Mouse (Mus musculus): ENCODE data around the gene Man2a1.

Gene Man2a1

DNA sequence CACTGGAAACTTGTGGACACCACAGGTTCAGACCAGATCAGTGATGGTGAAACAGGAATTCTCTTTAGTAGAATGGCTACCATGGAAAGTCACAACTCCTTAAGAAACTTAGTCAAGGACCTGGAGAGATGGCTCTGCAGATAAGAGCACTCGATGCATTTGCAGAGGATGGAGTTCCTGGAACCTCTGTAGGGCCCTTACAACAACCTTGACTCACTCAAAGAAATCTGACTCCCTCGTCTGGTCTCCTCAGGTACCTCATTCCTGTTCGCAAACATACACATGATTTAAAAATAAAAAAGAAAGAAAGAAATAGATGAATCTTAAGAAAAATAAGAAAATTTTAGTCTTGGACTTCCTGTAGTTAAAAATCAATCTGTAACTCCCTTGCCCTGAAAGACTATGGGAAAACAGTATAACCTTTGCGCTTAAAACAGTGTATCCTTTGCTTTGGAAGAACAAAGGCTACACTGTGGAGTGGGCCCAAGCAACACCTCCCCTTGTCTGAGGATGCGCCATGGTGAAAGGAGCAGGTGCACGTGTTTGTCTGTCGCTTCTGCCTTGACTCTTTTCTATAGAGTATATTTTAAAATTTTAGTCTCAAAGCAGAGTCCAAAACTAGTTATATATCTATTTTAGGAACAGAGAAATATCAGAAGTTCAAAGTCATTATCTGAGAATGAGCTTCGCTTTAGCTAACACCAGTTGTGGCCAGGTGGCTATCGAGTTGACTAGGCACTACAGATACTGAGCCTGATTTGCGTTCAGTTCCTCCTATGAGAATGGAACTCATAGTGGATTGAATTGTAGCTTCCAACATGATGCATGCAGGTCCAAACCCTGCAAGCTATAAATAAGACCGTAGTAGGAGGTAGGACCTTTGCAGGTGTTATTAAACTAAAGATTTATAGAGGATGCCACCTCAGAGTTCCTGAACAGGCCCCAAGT lies 163.9 kb downstream of the Man2a1 start:
- no peak for DNase-seq

DNA sequence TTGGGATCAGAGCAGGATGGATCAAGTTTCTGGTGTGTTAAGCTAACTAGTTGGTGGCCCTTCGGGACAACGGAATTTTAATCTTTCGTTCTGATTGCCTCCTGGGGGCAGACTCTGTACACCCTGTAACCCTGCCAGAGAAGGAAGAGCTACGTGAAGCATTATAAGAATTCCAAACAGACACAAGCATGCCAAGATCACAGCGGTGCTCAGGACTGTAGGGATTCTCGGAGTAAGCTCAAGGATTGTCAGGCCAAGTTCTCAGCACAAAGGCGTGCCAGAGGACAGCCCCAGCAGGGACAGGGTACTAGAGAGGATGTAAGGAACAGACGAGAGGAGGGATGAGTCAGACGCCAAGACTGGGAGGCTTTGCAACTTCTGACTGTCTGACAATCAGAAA lies 164.8 kb downstream of the Man2a1 start:
- no peak for DNase-seq

GRCm38 (mm10) chr17:64766507-64766906 lies 166.0 kb downstream of the Man2a1 start:
- no peak for DNase-seq

- DNase-seq, result no peak
Observed at GRCm38 (mm10) chr17:64770277-64770676, 169.7 kb downstream of the Man2a1 start.

- DNase-seq, result no peak
Observed at GRCm38 (mm10) chr17:64772611-64773010, 172.1 kb downstream of the Man2a1 start.

GRCm38 (mm10) chr17:64774218-64774617 lies 173.7 kb downstream of the Man2a1 start:
- DNase-seq, result peak in 1 of 2 experiments; percentile 29

DNA sequence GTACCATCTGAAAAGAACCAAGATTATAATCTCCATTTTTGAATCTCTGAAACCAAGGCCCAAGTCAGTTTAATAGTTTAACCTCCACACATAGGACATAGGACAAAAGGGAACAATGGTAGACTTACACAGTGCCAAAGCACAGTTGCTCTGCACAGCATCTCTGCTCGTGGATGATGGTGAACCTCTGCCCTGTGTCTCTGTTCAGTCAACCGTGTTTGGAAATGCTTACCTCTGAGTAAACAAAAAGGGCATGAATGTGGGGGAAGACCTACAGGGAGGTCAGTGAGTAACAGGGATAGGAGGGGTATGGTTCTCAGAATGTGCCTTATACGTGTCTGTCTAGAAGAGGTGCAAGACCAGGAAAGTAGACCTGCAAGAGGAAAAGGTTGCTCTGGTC lies 177.8 kb downstream of the Man2a1 start:
- DNase-seq, result no peak

DNA sequence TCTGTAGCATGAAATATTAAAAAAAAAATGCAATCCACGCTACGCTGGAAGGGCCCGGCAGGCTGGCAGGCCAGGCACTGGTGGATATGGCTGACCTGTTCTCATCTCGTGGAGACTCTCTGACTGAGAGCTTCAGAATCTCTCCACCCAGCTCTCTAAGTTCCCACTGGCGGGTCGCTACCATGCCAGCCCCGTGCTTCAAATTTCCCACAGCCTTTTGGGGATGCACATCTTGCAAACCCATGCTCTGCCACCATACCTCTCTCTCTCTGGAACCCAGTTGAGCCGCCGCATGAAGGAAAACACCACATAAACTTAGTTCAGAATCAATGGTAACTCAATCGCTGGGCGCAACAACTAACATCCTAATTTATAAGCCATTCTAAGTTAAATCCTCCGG lies 178.2 kb downstream of the Man2a1 start:
- DNase-seq, result no peak

DNA sequence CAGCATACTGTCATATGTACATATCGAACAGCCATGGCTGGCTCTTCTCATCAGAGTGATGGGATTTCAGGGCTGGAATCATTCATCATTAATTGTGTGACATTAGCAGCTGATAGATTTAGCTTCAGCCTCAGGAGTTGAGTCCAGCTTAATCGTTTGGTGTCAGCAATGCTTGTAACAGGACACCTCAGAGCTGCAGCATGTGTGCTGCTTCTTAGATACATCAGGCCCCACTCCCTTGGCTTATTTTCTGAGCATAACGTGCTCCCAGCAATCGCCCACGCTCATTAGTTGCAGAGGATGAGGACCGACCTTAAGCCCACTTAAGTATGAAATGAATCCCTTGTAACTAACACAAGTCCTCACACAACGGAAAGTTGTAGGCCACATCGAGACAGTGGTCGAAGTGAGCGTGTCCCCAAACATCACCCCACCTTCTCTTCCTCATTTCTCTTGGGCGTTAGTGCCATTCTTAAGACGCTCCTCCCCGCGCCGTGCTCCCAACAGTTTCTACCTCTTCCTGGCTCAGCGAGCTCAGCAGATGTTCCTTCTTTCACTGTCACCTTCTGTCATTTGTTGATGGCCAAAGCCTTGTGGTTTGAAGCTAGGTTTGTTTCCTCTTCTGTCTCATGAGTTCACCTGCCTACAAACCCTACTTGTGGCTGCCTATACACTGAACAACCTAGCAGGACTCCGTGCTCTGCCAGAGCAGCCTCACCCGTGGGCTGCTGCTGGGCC lies 180.4 kb downstream of the Man2a1 start:
- no peak for DNase-seq

GRCm38 (mm10) chr17:64782307-64782706 lies 181.8 kb downstream of the Man2a1 start:
- DNase-seq, result peak in 1 of 2 experiments; percentile 41

- DNase-seq, result no peak
Observed at GRCm38 (mm10) chr17:64785961-64786360, 185.4 kb downstream of the Man2a1 start.

GRCm38 (mm10) chr17:64788301-64788700 lies 187.8 kb downstream of the Man2a1 start:
- DNase-seq, result no peak

DNA sequence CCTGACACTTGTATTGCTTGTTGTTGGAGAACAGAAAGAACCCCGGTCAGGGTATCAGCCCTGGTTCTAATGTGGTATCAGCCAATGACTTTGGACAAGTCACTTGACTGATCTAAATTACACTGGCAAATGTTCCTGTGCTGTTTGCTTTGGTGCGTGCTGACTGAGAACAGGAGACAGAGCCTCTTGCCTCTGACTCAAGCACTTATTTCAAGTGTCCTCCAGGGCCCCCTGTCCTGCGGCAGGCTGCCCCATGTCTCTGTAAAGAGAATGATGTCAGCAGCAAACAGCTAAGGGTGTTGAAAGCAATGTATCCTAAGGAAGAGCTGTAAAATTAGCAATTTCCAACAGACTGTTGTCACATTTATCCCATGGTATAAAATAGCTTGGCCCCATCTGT lies 188.6 kb downstream of the Man2a1 start:
- peak in 1 of 2 experiments; percentile 50 for DNase-seq

DNA sequence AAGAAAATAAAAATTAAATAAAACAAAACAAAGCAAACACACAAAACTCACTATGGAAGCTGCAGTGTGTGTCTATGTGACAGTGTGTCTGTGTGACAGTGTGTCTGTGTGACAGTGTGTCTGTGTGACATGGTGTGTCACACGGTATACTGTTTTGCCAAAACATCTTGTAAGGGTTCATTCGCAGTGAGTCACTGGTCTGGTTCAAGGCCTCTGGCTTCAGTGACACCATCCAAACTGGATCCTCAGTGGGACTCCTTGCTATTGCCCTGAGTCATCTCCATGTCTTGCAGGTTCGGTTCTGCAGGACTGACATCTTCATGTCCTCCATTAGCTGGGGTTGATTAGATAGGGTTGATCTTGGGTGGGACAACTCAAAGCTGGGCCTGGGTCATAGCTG lies 191.5 kb downstream of the Man2a1 start:
- no peak for DNase-seq

DNA sequence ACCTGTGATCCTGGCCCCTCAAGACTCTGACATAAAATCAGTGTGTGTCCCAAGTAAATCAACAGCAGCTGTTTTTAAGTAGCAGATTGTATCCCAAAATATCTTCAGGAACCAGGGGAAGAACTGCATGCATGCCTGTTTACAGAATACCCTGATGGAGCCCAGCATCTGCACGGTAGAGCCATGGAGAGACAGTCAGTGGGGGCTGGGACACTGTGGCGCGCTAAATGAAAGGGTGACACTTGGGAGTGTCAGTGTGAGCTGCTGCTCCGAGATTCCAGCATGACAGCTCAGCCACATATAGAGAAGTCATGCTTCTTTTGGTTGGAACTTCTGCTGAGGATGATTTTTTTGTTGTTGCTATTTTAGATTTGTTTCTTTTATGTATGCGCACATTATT lies 192.1 kb downstream of the Man2a1 start:
- no peak for DNase-seq

GRCm38 (mm10) chr17:64802168-64802955 lies 201.8 kb downstream of the Man2a1 start:
- no peak for DNase-seq

GRCm38 (mm10) chr17:64802956-64803275 lies 202.4 kb downstream of the Man2a1 start:
- DNase-seq, result no peak

Data from lung, postnatal 4 days (tissue).